Mouse (Mus musculus) right cerebral cortex, postnatal 25 days (tissue): Measurements from ENCODE around the gene Serpina1d.
"Not testable (repeated sequence)": the region's sequence is repeated elsewhere in the genome, so short reads cannot be mapped to it uniquely, and the experiment has no call there.

Source experiments
- DNase-seq: peaks from one replicate; pipeline ENCODE4 v3.0.0; 2022

Serpina1d gene

DNA sequence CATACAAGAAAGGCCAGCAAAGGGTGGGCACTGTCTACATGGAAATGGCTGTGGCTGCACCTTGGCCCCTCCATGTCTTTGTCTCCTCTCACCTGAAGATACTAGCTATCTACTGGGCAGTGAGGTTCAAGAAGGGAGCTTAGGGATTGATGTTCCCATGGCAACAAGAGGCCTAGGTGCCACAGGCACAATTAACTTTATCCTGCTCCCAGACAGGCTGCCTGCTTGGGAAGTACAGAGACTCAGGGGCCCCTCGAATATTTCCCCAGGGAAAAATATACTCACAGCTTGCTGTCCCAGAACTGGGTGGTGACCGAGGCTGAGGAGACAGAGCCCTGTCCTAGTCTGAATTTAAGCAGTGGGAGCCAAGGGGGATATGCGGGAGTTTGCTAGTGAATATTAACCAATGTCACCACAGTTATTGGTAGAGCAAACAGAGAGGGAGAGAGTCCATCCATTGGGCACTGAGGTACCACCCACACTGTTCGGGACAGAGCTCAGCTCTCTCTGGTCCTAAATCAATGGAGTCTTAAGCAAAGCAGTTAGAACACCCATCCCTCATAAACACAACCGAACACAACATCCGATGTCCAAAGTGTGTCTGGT, at the start of gene Serpina1d:
TSS of gene Serpina1d (minus strand) at position 347 of the 606 bp plus-strand sequence.
- not testable (repeated sequence) for DNase-seq

DNA sequence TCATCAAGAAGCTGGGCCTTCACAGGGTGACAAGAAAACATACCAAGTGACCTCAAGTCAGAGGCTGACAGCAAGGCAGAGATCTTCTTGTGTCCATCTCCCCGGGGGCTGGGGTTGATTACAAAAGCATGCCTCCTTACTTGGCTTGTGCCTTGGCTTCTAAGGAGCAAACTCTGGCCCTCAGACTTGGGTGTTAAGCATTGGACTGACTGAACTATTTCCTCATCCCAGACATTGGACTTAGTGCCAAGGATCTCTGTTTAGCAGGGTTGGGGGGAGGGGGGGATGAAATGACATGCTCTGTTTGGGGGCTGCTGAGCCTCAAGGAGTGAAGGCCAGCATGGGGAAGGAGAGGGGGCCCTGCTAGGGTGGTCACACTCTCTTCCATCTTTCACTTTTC, 2.8 kb downstream of the Serpina1d start:
- not testable (repeated sequence) for DNase-seq

DNA sequence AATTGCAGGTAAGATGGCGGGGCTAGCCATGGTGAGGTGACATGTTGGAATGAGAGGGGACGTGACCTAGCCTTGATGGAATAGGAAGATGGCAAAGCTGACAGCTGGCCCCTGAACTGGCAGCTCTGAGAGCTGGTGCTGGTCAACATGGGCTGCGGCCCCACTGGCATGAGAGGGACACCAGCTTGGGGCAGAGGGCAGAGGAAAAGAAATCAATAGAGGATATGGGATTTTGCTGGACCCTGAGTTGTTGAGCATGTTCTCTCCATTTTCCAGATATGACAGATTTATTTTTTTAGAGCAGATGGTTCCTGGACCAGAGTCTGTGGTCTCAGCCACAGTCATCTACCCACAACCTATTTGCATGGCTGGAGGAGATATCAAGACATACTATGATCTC, 10.3 kb downstream of the Serpina1d start:
- DNase-seq = not testable (repeated sequence)

DNA sequence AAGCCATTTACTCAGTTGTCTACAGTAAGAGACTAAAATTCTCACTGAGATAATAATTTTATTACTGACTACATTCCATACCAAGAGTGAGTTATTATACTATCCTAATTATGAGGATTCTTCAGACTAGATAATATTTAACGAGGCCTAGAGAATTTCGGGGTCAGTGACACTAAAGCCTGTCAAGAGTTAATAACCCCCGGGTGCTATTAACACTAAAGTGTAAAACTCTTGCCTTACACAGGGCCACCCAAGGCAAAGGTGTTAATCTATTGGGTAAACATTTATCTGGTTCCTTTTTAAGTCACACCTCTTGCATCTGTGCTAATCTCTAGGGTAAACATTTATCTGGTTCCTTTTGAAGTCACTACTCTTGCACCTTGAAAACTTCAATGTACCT, 13.1 kb downstream of the Serpina1d start:
- DNase-seq = not testable (repeated sequence)

DNA sequence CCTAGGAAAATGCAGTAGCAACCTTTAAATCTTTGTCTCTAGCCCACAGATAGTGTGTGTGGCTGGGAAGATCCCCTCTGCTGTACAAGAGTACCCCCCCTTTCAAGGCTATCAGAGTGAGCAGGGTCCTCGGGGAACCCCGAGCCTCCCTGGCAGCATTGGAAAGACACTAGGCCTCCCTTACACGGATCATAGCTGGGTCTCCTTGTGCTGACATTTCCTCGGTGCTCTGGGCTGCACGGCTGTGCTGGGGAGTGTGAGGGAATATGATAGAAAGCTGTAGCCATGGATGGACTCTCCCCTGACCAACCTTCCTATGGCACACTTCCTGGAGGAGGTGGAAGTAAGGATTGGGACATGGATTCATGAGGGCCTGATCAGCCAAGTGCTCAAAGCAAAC, 27.4 kb downstream of the Serpina1d start:
- not testable (repeated sequence) for DNase-seq

DNA sequence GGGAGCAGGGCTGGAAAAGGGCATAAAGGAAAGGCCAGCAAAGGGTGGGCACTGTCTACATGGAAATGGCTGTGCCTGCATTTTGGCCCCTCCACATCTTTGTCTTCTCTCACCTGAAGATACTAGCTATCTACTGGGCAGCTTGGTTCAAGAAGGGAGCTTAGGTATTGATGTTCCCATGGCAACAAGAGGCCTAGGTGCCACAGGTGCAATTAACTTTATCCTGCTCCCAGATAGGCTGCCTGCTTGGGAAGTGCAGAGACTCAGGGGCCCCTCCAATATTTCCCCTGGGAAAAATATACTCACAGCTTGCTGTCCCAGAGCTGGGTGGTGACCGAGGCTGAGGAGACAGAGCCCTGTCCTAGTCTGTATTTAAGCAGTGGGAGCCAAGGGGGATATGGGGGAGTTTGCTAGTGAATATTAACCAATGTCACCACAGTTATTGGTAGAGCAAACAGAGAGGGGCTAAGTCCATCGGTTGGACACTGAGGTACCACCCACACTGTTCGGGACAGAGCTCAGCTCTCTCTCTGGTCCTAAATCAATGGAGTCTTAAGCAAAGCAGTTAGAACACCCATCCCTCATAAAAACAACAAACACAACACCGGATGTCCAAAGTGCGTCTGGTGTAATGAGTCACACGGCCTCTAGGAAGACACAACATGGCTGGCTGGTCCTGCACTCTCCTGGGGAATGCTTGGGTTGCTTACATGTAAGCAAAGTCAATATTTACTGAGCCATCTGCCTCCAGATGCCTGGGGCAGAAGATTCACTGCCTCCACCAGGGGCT, 35.4 kb downstream of the Serpina1d start:
- not testable (repeated sequence) for DNase-seq

DNA sequence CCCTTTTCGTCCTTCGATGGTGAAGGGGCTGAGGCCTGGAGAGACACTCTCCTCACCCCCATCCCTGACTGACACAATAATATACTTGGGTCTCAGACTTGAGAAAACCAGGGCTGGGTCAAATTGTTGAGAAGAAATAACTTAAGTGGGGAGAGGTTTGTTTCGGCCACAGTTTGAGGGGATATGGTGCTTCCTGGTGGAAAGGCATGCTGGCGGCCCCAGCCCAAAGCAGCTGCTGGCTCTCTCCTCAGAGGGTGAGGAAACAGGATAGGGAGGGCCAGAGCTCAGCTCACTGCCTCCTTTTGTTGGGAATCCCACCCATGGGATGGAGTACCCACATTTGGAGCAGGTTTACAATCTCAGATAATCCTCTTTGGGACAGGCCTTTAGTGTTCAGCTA, 37.8 kb downstream of the Serpina1d start:
- DNase-seq = not testable (repeated sequence)

DNA sequence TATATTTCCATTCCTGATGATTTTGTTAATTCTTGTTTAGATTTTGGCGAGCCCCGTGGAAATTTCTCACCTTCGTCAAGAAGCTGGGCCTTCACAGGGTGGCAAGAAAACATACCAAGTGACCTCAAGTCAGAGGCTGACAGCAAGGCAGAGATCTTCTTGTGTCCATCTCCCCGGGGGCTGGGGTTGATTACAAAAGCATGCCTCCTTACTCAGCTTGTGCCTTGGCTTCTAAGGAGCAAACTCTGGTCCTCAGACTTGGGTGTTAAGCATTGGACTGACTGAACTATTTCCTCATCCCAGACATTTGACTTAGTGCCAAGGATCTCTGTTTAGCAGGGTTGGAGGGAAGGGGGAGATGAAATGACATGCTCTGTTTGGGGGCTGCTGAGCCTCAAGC, 38.3 kb downstream of the Serpina1d start:
- not testable (repeated sequence) for DNase-seq
